Mouse (Mus musculus) liver, embryonic 14.5 days (tissue): Measurements from ENCODE around the gene Rnf166.

Experiments
- CTCF ChIP-seq: IDR thresholded peaks from 2 replicates; pipeline ENCODE4 v1.5.1; 2016; ENCODE audit warnings: antibody characterized with exemption, low read depth, control low read depth
- EP300 ChIP-seq: IDR thresholded peaks from 2 replicates; pipeline ENCODE4 v1.6.1; 2016; ENCODE audit warnings: antibody characterized with exemption, low read depth

- TF ChIP-seq EP300 (no peak), CTCF (no peak)
Observed at GRCm38 (mm10) chr8:122462510-122462909, 13.4 kb downstream of the Rnf166 start.
